Mouse (Mus musculus) liver, postnatal 0 days (tissue): Measurements from ENCODE around the gene Il18.

Experiments
- CTCF ChIP-seq: sonication (generic); IDR thresholded peaks from 2 replicates; pipeline ENCODE4 v1.5.1; 2016; ENCODE audit warnings: antibody characterized with exemption, low read depth
- EP300 ChIP-seq: IDR thresholded peaks from 2 replicates; pipeline ENCODE4 v1.6.1; 2016; ENCODE audit warnings: antibody characterized with exemption, low read depth, mild to moderate bottlenecking

- no peak for TF ChIP-seq CTCF
- no peak for TF ChIP-seq EP300
Observed at GRCm38 (mm10) chr9:50547859-50548478, 6.7 kb upstream of the Il18 start.
